Mouse (Mus musculus) ovary, postnatal 36 days (tissue): Measurements from ENCODE around the gene Ptprd.

ENCODE experiments used
- DNase-seq: peaks from one replicate; pipeline ENCODE4 v3.0.0; 2022; ENCODE audit warnings: low spot score, mixed read lengths

Gene Ptprd

DNA sequence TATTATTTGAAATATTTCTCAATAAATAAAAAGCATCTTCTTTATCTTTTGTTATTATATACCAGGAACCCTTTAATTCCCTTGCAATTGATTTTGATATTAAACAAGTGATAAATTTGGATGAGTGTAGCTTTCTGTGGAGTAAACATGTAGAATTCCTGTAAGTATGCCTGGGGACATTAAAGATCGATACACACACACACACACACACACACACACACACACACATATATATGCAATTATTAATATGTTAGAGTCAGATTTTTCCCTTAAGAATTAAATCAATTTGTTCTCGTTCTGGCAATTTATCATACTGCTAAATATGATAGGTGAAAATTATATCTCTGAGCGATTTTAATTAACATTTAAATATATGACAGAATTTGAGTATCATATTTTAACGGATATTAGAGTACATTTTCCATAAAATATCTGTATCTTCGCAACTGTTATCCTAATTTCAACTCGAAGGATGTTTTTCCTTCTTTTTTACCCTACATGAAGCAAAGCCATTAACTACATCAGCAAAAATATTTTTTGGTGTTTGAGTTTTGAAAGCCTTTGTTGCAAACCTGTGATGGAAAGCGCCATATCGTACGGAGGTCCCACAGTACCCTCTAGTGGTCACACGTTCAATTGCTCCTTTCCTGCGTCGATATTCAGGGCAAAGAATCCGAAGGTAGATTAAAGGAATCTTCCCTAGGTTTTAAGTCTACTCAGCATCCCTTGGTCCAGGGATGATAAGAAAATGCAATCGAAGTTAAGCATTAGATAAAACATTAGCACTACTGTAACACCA is 653.2 kb downstream of the Ptprd start:
- peak; percentile 8 for DNase-seq

DNA sequence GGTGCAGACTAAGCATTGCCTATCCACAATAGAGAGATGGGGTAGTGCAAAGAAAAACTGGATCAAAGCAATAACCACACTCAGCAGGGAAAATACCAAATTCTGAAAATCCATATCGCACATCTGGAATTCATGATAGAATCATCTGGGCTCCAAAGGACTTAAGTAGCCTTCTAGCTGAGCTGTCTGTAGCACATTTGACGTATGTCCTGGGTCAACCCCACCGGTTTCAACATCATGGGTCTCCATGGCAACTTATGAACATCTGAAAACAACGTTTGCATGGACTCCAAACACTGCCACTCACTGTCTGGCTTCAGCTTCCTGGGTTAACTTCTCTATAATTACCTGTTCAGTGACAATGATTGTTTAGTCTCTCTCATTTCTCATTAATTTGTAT is 655.9 kb downstream of the Ptprd start:
- no peak for DNase-seq

DNA sequence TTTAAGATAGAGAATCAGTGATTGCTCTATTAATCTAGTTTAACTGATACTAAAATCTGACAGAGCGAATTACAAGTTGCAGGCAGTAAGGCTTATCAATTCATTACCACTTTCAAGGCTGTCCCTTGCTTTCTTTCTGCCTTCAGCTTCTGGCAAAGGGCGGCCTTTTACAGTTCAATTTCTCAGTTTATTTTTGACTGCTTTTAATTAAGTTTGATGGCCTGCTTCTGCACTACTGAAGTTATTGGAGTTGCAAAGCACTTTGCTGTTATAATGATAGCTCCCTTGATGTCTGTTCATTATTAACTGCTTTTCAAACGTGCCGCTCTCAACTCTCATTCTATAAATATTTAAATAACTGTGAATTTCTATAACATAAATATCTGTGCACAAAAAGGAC is 673.9 kb downstream of the Ptprd start:
- DNase-seq: no peak

DNA sequence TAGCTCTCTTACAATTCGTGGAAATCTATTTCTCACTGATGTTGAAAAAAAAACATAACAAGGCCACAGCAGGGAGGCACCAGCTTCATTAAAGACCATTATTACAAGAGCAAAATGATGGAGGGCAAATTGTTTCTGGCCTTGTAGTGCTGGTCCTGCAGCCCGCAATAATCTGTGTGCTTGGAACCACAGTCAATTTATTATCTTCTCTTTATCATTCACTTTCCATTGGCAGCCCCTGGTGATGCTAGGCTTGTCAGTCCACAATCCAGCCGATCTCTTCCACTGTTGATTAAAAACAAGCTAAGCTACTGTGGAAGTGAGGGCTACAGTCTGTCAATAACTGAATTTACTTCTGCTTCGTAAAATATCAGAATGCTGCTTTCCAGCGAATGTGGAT is 674.4 kb downstream of the Ptprd start:
- DNase-seq: no peak

DNA sequence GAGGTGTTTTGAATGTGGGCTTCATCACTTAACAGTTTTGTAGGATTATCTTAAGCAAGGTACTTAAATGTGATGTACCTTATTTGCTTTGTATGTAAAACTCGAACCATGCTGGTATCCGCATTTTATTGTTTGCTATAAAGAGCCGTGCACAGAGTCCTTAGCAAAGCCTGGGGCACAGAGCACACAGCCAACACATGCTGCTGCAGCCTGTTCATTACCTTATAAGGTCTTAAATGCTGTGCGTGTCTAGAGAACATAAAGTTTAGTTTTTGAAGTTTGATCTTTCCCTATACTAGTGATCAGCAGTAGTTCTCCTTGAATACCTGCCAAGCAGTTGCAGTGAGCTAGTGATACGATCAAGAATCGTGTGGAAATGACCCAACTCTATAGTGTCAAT is 676.2 kb downstream of the Ptprd start:
- no peak for DNase-seq

DNA sequence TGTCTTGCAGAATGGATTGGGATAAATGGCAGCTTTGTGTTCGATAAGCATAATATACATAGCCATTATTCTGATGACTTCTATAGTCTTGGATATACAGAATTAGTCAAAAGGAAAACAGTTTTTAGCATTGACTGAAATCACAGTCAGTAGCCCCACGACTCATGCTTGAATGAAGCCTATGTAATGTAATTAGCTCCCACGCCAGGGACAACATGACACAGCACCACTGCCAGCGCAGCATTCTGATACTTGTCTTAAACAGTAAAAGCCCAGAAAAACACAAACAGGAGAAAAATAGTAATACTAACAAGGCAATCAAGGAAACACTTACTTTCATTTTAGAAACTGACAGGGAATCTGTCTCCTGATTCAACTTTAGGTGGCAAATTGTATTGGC is 677.2 kb downstream of the Ptprd start:
- no peak for DNase-seq

DNA sequence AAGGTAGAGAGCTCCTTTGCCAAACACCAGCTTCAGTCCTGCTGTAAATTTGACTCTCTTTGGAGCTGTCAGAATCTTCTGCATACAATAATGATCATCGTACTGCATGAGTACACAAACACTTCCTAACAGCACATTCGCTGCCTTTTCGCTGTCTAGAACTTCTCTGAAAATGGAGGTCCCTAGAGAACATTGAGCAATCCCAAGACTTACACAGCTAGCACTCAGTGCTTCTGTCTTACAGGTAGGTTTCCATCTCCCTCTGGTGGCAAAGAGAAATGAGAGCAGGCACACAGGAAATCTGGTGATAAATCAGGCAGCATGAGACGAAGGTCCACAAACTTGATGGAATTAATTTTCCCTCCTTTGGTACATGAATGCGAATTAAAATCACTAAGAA is 692.6 kb downstream of the Ptprd start:
- no peak for DNase-seq

DNA sequence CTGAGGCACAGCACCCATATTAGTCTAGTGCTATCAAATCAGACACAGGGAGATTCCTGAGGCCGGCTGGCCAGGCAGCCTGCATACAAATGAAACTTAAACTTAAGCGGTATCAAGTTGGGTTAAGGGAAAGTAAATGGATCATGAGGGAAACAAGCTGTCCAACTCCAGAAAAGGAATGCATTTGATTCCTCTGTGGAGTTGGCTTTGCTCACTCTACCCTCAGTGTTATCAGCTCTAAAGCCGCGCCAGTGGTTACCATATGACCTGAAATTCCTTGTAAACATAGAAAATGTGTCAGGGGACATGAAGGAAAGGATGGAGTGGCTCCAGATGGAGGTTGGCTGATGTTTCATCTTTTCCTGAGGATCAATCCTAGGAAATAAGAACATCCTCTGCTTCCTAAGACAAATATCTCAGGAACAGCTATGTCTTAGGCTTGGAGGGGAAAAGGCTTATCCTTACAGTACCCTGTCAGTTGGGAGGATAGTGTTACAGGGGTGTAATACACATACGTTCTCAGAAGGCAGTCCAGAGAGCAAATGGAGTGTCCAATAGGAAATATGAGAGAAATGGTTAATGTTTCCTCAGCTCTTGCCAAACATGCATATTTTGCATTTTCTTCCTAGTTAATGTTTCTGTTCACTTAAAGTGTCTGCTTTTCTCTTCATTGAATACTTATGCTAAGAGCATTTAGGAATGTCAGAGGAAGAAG is 697.7 kb downstream of the Ptprd start:
- no peak for DNase-seq

DNA sequence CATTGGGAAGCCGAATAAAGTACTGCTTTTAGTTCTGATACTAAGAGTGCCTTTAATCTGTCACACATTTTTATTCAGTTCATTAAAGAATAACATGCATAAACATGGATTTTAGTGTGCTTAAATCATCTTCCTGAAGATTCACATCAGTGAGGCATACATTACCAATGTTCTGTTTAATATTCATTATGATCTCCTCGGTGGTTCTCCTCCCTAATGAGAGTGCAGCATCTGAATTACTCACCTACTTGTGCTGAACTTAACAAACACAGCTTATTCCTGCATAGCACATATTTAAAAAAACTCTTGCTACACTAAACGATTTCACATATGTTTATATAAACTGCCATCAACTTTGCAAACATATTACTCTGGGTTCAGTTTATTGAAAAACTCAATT is 698.7 kb downstream of the Ptprd start:
- no peak for DNase-seq

DNA sequence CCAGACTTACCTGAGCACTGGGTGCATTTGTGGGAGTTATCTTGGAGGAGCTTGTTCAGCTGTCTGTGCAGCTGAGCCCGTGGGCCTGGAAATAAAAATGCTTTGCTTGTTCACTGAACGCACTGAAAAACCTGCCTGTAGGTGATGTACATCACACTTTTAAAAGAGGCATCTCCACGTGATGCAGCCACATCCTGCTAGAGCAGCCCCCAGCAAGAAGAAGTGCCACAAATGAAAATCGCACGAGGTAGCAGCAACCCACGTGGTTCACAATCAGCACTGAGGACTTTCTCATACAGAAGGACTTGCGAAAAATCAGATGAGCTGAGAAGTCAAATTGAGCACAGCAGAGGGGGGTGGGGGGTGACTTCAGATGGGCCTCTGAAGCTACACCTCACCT is 757.7 kb downstream of the Ptprd start:
- no peak for DNase-seq

DNA sequence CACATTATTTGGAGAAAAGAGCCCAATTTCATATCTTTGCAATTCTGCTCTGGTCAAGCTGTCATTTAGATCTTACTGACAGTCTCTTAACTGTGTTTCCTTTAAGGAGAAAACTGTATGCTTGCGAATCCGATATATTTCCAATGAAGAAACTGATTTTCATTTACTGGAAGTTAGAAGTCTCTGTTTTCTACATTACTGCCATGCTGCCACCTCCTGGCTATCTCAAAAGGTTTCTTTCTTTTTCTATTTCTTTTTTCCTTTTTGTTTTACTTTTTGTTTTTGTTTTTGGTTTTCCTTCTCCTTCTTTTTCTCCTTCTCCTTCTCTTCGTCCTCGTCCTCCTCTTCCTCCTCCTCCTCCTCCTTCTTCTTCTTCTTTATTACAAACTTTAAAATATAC is 812.6 kb downstream of the Ptprd start:
- DNase-seq: no peak

DNA sequence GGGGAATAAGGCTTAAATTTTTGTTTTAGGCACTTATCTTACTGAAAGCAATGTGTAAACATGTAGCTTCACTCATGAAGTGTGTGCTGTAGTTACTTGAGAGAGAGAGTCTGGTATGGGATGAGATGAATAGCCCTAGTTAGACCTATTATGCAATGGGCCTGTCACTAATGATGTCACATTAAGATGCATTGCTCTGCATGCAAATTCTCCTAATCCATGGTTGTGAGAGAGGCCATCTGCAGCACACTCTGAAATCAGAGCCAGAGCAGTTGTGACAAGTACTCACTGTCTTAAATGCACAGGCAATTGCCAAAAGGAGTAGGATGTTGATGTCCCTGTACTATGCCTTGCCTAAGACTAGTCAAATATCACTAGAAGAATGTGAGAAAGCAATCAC is 850.0 kb downstream of the Ptprd start:
- DNase-seq: no peak

DNA sequence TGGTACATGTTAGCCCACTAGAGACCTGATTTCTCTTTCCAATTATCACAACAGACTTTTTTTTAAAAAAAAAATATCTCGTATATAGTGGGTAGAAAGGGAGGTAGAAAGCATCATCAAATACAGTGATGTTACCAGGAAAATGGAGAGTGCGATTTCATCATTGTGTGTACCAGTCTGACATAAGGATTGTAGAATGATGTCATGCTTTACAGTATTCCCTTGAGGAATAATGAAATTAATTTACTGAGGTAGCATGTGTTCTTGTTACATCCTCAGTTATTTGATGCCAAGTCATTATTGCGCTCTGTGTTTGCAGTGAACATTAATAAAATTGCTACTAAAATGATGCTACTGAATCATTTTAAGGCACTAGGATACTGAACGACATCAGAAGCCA is 884.6 kb downstream of the Ptprd start:
- no peak for DNase-seq

DNA sequence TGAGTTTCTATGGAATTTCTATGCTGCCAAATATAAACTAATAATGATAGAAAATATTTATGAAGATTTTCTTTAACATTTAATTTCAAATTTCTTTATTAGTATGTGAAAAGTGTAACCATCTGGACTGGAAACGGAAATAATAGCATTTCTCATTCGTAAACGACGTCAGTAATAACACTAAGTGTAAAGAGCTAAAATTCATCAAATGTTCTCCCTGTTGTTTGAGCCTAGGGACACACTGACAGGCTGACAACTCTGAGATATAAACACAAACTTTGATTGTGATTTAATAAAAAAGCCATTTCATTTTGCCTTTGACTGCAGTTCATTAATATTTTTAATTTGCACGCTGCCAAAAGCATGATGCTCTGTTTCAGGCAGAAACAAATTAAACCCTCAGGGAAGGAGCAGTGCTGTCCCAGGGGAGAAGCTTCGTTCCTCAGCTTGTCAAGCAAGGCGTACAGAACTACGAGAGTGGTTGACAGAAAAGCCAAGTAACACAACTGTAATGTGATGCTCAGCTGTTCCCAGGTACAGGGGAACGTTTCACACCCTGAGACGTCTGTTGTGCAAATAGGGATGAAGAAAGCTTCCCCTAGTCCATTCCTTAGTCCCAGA is 894.6 kb downstream of the Ptprd start:
- DNase-seq: no peak

DNA sequence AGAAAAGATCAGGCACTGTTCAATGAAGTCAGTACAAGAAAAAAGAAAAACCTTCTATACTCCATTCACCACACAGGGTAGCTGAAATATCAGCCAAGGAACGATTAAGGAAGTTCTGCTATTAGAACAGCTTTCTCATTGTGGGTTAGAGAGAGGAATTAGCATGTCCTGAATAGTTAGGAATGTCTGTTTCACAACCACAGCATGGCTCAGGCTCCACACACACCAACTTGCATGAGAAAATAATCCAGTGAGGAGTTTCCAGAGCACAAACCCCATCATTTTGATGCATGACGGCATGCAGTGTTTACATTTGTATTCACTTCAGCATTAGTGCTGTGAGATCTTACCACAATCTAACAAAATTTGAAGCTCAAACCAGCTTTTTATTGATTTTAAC is 895.1 kb downstream of the Ptprd start:
- no peak for DNase-seq

DNA sequence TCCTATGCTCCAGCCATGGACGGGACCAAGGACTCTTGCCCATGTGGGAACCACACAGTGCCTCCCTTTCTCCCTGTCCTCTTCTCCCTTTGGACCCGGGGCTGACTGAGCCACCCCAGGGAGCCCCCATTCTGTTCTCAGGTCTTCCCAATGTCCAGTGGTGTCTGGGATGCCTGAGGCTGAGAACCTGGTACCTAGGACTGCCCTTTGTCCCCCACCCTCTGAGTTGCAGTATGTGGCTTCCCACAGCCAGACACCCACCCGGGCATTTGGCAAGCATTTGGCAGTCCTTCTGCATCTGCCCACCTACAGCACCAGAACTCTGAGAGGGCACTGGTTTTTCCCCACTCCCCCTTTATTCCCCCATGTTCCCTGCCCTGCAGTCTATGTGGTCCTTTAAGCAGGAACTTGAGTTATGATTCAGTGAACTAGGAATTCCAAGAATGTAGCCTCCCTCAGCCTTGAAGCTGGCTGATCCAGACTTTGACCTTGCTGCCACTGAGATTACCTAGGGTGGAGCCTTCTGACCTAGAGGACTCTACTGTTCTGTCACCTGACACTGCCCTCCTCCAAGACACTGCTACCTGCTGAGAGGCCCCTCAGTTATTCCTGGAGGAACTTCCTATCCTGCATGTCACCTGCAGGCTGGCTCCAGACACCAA is 901.5 kb downstream of the Ptprd start:
- peak; percentile 4 for DNase-seq

DNA sequence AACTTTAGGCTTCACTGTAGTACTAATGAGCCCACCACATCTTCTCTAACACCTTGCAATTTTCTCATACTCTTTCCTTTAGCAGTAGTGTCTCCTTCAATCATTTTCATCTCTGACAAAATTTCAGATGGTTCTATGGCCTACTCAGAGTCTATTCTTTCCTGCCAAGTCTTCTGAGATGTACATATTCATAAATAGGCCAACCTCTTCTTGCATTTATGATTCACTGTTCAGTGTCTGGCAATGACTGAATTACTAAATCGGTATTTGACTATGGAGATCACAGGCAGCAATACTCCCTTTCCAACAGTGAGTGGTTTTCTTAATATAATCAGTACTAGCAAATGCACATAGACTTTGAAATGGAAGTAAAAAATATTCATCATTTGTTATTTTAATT is 928.3 kb downstream of the Ptprd start:
- no peak for DNase-seq

DNA sequence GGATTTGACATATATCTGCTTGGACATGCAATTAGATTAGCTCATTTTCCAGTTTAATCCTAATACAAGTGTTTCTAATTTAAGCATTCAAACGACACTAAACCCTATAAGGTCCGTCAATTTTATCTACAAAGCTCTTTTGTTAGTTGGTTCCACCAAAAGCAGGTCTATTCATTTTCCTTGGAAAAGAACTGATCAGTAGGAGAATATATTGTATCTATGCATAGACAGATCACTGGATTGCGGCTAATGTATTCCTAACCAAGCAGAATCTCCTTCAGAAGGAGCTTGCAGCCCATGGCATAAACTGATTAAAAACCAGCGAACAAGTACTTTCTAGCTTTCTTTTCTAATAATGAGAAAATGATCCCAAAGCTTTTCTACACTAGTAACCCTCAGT is 933.8 kb downstream of the Ptprd start:
- DNase-seq: no peak

DNA sequence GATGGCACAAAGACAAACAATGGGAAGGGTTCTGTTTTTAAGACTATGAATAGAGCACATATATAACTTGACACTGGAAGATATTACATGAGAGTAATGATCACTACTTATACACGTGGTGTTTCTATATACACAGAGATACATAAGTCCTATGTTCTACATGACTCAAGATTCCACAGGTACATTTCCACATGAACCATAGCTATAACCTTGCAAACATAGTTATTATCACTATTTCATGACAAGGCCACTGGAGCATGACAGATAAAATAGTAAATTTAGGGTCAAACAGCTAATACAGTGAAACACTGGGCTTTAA is 951.8 kb downstream of the Ptprd start:
- DNase-seq: no peak

DNA sequence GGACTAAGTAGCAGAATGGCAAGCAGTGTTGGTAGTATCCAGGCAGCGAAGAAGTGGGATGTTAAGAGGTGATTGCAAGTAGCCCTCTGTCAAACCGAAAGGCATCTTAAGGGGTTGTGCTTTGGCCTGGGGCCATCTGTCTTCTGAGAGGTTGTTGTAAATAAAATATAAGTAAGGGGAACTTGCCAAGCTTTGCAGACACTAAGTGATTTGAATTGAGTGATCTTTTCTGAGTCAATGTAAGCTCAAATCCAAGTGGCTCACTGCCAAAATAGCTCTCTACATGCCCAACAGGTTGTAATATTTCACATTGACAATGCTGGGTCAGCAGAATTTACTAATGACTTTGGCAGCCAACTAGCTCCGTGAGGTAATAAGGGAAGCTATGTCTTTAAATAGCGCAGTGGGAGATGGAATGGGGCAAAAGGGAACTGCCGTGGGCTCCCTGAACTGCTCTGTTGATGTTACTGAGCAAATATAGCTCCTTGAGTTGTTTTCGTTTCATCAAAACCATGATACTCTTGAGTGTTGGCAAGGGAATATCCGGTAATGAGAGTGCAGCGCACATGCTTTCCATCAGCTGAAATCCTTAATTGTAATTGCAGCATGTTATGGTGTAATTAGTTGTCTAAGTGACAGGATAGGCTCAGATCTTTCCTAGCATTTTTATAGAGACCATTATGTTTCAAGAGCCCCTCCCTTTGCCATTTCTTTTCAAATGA is 952.4 kb downstream of the Ptprd start:
- DNase-seq: no peak

DNA sequence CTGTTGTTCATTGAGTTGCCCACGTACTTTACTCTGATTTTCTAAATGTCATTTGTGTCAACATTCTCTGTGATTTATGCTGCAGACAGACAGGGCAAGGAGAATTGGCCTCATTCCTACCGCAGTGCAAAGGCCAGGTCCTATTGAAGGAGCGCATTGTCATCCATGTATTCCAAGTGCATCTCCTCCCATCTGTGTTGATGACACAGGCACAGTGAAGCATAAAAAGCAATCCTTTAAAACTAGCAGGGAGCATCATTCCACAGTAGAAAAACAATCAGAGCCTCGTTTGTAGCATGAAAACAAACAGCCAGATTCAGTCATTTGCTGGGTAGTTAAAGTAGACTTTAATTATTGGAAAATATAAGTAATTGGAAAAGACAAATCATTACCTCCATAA is 960.6 kb downstream of the Ptprd start:
- no peak for DNase-seq

DNA sequence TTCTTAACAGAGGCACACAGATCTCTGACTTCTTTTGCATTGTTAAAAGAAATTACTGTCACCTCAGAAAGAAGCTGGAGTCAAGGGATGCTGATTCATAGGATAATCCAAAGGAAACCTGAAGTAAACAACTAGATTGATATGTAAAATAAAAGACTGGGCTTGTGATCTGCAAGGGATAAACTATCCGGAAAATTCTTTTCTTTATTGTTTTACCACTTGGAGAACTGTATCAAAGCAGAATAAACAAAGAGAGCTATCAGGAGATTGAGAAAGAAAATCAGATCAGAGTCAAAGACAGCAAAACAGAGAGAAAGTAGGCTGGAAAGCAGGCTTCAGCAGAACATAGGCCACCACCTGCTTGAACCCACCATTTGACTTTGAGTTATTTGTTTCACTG is 962.0 kb downstream of the Ptprd start:
- no peak for DNase-seq
